Mouse (Mus musculus) olfactory bulb, adult 2 months (tissue): Measurements from ENCODE around the gene Gm9922.

ENCODE experiments used
- CTCF ChIP-seq: fragments of 200-500 bp; IDR thresholded peaks from 2 replicates; pipeline ENCODE4 v1.5.1; 2012; ENCODE audit warnings: low read depth, mild to moderate bottlenecking, low read length, moderate library complexity; ENCODE audit not compliant: insufficient read depth
- POLR2A ChIP-seq: fragments of 200-500 bp; IDR thresholded peaks from 2 replicates; pipeline ENCODE4 v1.6.1; 2012; ENCODE audit warnings: mild to moderate bottlenecking, low read depth, low read length, moderate library complexity; ENCODE audit not compliant: insufficient read depth

DNA sequence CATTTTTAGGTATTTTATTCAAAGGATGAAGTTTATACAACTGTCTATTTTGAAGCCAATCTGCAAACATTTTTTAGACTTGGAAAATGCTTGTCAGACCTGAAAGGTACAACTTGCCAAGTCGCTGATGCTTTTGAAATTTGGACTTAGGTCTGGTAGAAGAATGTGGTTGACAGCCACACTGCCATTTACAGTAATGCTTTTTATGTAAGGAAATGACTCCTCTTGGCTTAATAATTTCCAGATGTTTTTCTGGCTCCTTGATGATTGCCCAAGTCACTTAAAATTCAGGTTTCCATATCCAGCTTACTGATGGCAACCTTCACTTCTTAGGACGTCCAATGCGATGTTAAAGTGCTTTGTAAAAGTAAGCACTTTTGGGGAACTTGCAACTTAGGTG, 17.0 kb upstream of the Gm9922 start:
- TF ChIP-seq POLR2A (no peak), CTCF (no peak)
